Mouse (Mus musculus) liver, adult (tissue): ENCODE results near the gene Lemd1.

Experiments
- GATA4 ChIP-seq: IDR thresholded peaks from 2 replicates; pipeline ENCODE4 v1.6.1; 2014; ENCODE audit warnings: mild to moderate bottlenecking, low read length; ENCODE audit not compliant: insufficient replicate concordance

The Lemd1 gene

GRCm38 (mm10) chr1:132157016-132157781 is 34.0 kb upstream of the Lemd1 start:
- TF ChIP-seq GATA4: 0 out of 2 replicates have a peak, but pooled peaks have one; percentile 10

- no peak for TF ChIP-seq GATA4
These were observed 33.4 kb upstream of the Lemd1 start for GRCm38 (mm10) chr1:132157808-132158207.

- TF ChIP-seq GATA4: no peak
These were observed 32.5 kb upstream of the Lemd1 start for GRCm38 (mm10) chr1:132158741-132159140.

GRCm38 (mm10) chr1:132159681-132160080 is 31.6 kb upstream of the Lemd1 start:
- TF ChIP-seq GATA4: no peak

GRCm38 (mm10) chr1:132161211-132161880 is 29.9 kb upstream of the Lemd1 start:
- TF ChIP-seq GATA4: no peak

- no peak for TF ChIP-seq GATA4
These were observed 26.3 kb upstream of the Lemd1 start for GRCm38 (mm10) chr1:132164780-132165518.

GRCm38 (mm10) chr1:132165859-132166258 is 25.4 kb upstream of the Lemd1 start:
- no peak for TF ChIP-seq GATA4

GRCm38 (mm10) chr1:132168115-132168767 is 23.0 kb upstream of the Lemd1 start:
- TF ChIP-seq GATA4: no peak

- TF ChIP-seq GATA4: no peak
These were observed 20.5 kb upstream of the Lemd1 start for GRCm38 (mm10) chr1:132170698-132171097.

GRCm38 (mm10) chr1:132171619-132172018 is 19.6 kb upstream of the Lemd1 start:
- TF ChIP-seq GATA4: no peak

GRCm38 (mm10) chr1:132186303-132186702 is 4.9 kb upstream of the Lemd1 start:
- no peak for TF ChIP-seq GATA4

GRCm38 (mm10) chr1:132188442-132189066 is 2.7 kb upstream of the Lemd1 start:
- TF ChIP-seq GATA4: no peak

GRCm38 (mm10) chr1:132189231-132189630 is 2.0 kb upstream of the Lemd1 start:
- no peak for TF ChIP-seq GATA4

GRCm38 (mm10) chr1:132190040-132190513 is 1.2 kb upstream of the Lemd1 start:
- TF ChIP-seq GATA4: no peak
